Mouse (Mus musculus): ENCODE results near the gene Npas2.

DNA sequence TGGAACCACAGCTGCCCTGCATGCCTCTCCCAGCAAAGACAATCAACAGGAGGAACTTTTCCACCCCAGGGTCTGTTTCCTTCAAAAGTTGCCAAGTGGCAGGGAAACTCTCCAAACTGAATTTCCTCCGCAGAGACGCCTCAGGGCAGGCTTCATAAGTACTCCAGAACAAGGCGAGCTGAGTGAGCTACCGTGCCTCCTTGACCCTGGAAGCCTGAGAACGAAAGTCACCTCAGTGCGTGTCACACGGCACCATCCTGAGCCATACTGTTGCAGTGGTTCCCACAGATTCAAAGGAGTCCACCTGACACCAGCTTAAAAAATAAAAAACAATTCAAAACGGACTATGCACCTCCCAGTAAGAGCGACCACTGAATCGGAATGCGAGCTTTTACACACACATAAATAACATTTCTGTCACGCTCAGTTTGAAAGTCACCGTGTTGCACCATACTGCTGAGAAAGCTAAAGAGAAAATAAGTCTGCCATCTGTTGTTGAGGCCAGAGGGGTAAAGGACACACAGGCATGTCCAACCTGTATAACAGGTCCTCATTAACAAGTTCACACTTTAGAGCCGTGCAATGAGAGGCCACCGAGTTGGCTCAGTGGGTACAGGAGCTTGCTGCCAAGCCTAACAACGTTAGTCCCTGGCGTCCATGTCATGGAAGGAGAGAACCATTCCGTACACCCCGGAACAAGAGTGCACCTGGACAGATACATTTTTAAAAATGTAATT is 216.7 kb downstream of the Npas2 start:
- TF ChIP-seq CTCF (IDR thresholded peaks at IDR 0.05; ENCODE audit: insufficient read depth, low read length) (no peak), POLR2A (IDR thresholded peaks at IDR 0.05; ENCODE audit: borderline replicate concordance, extremely low read depth, low read depth, low read length) (no peak)

Measured in lung, adult 2 months (tissue).